Mouse (Mus musculus) heart, embryonic 15.5 days (tissue): ENCODE data around the gene Exosc5. TPM values are rescaled to one million over a fixed set of nuclear protein-coding genes. Genes with fewer than 3 reads are reported as not detected.

ENCODE experiments used
- ATAC-seq: fragments of 200-750 bp; cut with Nextera tagmentation; replicated peaks from 2 replicates; pipeline ENCODE4 v1.8.0; 2017; ENCODE audit warnings: low read depth, moderate TSS enrichment; ENCODE audit not compliant: insufficient number of reproducible peaks, insufficient read depth, low FRiP score
- H3K27ac ChIP-seq: fragments of 300-500 bp; sonication (generic); 2 replicates; pipeline ENCODE4 v1.5.1; 2015; ENCODE audit warnings: mild to moderate bottlenecking, inconsistent platforms
- H3K27me3 ChIP-seq: fragments of 300-500 bp; sonication (generic); 2 replicates; pipeline ENCODE4 v1.6.1; 2015; ENCODE audit warnings: inconsistent platforms
- H3K36me3 ChIP-seq: fragments of 300-500 bp; sonication (generic); 2 replicates; pipeline ENCODE4 v1.6.1; 2015; ENCODE audit warnings: mild to moderate bottlenecking, inconsistent platforms
- H3K4me1 ChIP-seq: fragments of 300-500 bp; sonication (generic); replicated peaks from 2 replicates; pipeline ENCODE4 v1.6.1; 2015; ENCODE audit warnings: inconsistent platforms
- H3K4me2 ChIP-seq: fragments of 300-500 bp; sonication (generic); 2 replicates; pipeline ENCODE4 v1.6.1; 2015; ENCODE audit warnings: inconsistent platforms, mild to moderate bottlenecking, moderate library complexity
- H3K4me3 ChIP-seq: fragments of 300-500 bp; sonication (generic); 2 replicates; pipeline ENCODE4 v1.5.1; 2015; ENCODE audit warnings: mild to moderate bottlenecking, inconsistent platforms
- H3K9ac ChIP-seq: fragments of 300-500 bp; sonication (generic); 2 replicates; pipeline ENCODE4 v1.6.1; 2015; ENCODE audit warnings: mild to moderate bottlenecking, inconsistent platforms
- H3K9me3 ChIP-seq: fragments of 300-500 bp; sonication (generic); replicated peaks from 2 replicates; pipeline ENCODE4 v1.6.1; 2016; ENCODE audit warnings: inconsistent platforms
- WGBS: fragments of 180-500 bp; shearing (Covaris S2); methylation state at CpG from one replicate; pipeline ENCODE4 v1.1.7; 2015; ENCODE audit warnings: mixed read lengths; 5-methylcytosine and 5-hydroxymethylcytosine counted together
- polyA plus RNA-seq: library from polyadenylated mRNA; unstranded; fragments of >200 nt; fragmentation: Nextera tagmentation; extraction: Ambion mirVana; gene quantifications from 2 replicates; pipeline ENCODE4 v1.2.1, GENCODE M21; 2015

Exosc5 gene
- polyA plus RNA-seq, 1 experiment from 2014 or later = 30.3 TPM

- Histone ChIP-seq H3K4me1 (peaks cover 18% of the 10 kb centered on the region), H3K4me2 (no peak overlapping the region), H3K9me3 (no peaks in the 10 kb centered on the region), H3K9ac (no peak overlapping the region), H3K4me3 (no peak overlapping the region), H3K27ac (no peak overlapping the region), H3K36me3 (peaks cover 51% of the 10 kb centered on the region), H3K27me3 (no peaks in the 10 kb centered on the region)
- 92% methylated on average over 5 of the region's 5 CpGs for WGBS
- ATAC-seq = no peak
Measured at GRCm38 (mm10) chr7:25720760-25721159, 61.8 kb downstream of the Exosc5 start.

Other genes with a start within 250 kb of the Exosc5 start
- gene Cxcl17, start 246.3 kb upstream of the Exosc5 start, polyA plus RNA-seq = 0.28 and 0.51 TPM in 2 replicates
- gene Ceacam1, start 181.6 kb upstream of the Exosc5 start, polyA plus RNA-seq = 3.0 and 4.4 TPM in 2 replicates
- not detected in 2 replicates for gene Ceacam2, start 119.3 kb upstream of the Exosc5 start, polyA plus RNA-seq
- not detected in 2 replicates for gene Erich4, start 43.3 kb upstream of the Exosc5 start, polyA plus RNA-seq
- 55.3 and 61.5 TPM in 2 replicates for gene Dmac2, start 39.8 kb upstream of the Exosc5 start, polyA plus RNA-seq
- 6.9 and 9.7 TPM in 2 replicates for gene B3gnt8, start 32.5 kb upstream of the Exosc5 start, polyA plus RNA-seq
- 58.5 and 68.9 TPM in 2 replicates for gene Bckdha, start 183 bp upstream of the Exosc5 start, polyA plus RNA-seq
- 1.8 and 2.2 TPM in 2 replicates for gene Tmem91, start 16.0 kb downstream of the Exosc5 start, polyA plus RNA-seq
- gene B9d2, start 21.6 kb downstream of the Exosc5 start, polyA plus RNA-seq = 24.5 and 30.9 TPM in 2 replicates
- gene Tgfb1, start 27.8 kb downstream of the Exosc5 start, polyA plus RNA-seq = 3.2 and 4.6 TPM in 2 replicates
- 17.6 and 23.5 TPM in 2 replicates for gene Ccdc97, start 59.9 kb downstream of the Exosc5 start, polyA plus RNA-seq
- 35.4 and 39.9 TPM in 2 replicates for gene Hnrnpul1, start 95.6 kb downstream of the Exosc5 start, polyA plus RNA-seq
- gene Axl, start 129.5 kb downstream of the Exosc5 start, polyA plus RNA-seq = 49.1 and 65.3 TPM in 2 replicates
- gene Cyp2s1, start 157.7 kb downstream of the Exosc5 start, polyA plus RNA-seq = 3.3 and 5.1 TPM in 2 replicates
- gene Cyp2b10, start 238.5 kb downstream of the Exosc5 start, polyA plus RNA-seq = not detected in 2 replicates